Mouse (Mus musculus) kidney, postnatal 0 days (tissue): ENCODE measurements around the gene AI481877. TPM values are rescaled to one million over a fixed set of nuclear protein-coding genes. Genes with fewer than 3 reads are reported as not detected.
A peak's percentile ranks its signal among the peaks of the same experiment; 100 is the strongest.

Experiments
- ATAC-seq: fragments of 200-750 bp; cut with Nextera tagmentation; replicated peaks from 2 replicates; pipeline ENCODE4 v1.8.0; 2017; ENCODE audit warnings: low read depth, moderate number of reproducible peaks, moderate TSS enrichment, moderate library complexity; ENCODE audit not compliant: low FRiP score
- DNase-seq: peaks from one replicate; pipeline ENCODE4 v3.0.0-alpha.2; 2016; ENCODE audit warnings: low spot score
- H3K27ac ChIP-seq: fragments of 300-500 bp; sonication (generic); 2 replicates; pipeline ENCODE4 v1.5.1; 2014; ENCODE audit warnings: mild to moderate bottlenecking
- H3K27me3 ChIP-seq: fragments of 300-500 bp; sonication (generic); 2 replicates; pipeline ENCODE4 v1.6.1; 2014; ENCODE audit warnings: low read length, mixed read lengths; ENCODE audit not compliant: insufficient read depth
- H3K36me3 ChIP-seq: fragments of 300-500 bp; sonication (generic); 2 replicates; pipeline ENCODE4 v1.6.1; 2014; ENCODE audit warnings: low read length, mixed read lengths; ENCODE audit not compliant: insufficient read depth
- H3K4me1 ChIP-seq: fragments of 300-500 bp; sonication (generic); replicated peaks from 2 replicates; pipeline ENCODE4 v1.6.1; 2014; ENCODE audit warnings: antibody characterized with exemption, low read length, mixed read lengths; ENCODE audit not compliant: insufficient read depth
- H3K4me2 ChIP-seq: fragments of 300-500 bp; sonication (generic); 2 replicates; pipeline ENCODE4 v1.6.1; 2014; ENCODE audit warnings: mild to moderate bottlenecking, low read length, moderate library complexity, mixed read lengths
- H3K4me3 ChIP-seq: fragments of 300-500 bp; sonication (generic); replicated peaks from 2 replicates; pipeline ENCODE4 v1.5.1; 2014; ENCODE audit warnings: low read depth, low read length
- H3K9ac ChIP-seq: fragments of 300-500 bp; sonication (generic); 2 replicates; pipeline ENCODE4 v1.6.1; 2014; ENCODE audit warnings: low read depth, low read length
- H3K9me3 ChIP-seq: fragments of 300-500 bp; sonication (generic); replicated peaks from 2 replicates; pipeline ENCODE4 v1.6.1; 2016; ENCODE audit warnings: low read length, inconsistent platforms, mixed read lengths
- CTCF ChIP-seq: IDR thresholded peaks from 2 replicates; pipeline ENCODE4 v1.5.1; 2016; ENCODE audit warnings: antibody characterized with exemption, low read depth, mild to moderate bottlenecking, moderate library complexity
- WGBS: fragments of 180-500 bp; shearing (Covaris S2); extraction: QIAGEN DNeasy Blood & Tissue Kit; methylation state at CpG from one replicate; pipeline ENCODE4 v1.1.7; 2014; 5-methylcytosine and 5-hydroxymethylcytosine counted together
- polyA plus RNA-seq: library from polyadenylated mRNA; unstranded; fragments of >200 nt; fragmentation: Nextera tagmentation; extraction: Ambion mirVana; gene quantifications from 2 replicates; pipeline ENCODE4 v1.2.1, GENCODE M21; 2015

The AI481877 gene
- polyA plus RNA-seq, 1 experiment from 2014 or later, result not detected

DNA sequence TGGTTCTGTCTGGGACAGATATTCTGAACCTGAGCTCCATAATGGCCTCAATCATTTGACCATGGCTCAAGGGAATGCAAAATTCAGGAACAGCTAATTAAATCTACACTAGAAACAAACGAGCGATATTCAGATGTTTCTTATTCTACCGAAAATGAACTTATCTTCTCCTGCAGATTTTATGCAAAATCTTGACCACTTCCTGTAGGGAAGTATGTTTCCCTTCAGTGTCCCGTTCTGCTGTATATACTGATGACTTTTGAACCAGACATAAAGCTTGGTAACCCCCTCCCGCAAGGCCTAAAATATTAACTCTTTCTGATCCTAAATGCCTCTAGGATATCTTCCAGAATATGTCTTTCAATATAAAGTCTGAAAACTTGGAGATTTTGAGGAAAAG lies 12.1 kb upstream of the AI481877 start:
- Histone ChIP-seq H3K4me2 (no peak overlapping the region), H3K36me3 (no peaks in the 10 kb centered on the region), H3K27ac (no peak overlapping the region), H3K4me3 (no peak overlapping the region), H3K9ac (no peak overlapping the region), H3K27me3 (no peaks in the 10 kb centered on the region), H3K4me1 (no peaks in the 10 kb centered on the region), H3K9me3 (no peaks in the 10 kb centered on the region)
- DNase-seq, result peak; percentile 38
- WGBS, result 42% methylated on average over 5 of the region's 5 CpGs
- no peak for ATAC-seq
- TF ChIP-seq CTCF, result no peak

DNA sequence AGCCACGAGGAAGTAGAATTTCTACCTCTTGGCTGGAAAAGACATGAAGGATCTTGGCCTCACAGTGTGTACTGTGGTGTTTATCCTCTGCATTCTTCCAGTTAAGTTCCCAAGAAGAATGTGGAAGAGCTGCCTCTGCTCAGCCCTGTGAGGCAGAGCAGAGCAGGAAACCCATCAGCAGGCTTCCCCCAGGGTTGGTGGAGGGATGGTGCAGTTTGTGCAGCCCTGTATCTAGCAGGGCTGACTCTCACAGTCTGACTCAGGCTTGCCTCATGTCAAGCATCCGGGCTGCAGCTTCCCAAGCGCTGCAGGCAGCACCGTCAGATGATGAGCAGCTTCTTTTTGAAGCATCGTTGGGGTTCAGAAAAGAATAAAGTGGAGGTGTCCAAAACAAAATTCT lies 10.3 kb upstream of the AI481877 start:
- Histone ChIP-seq H3K4me2 (no peak overlapping the region), H3K4me1 (no peaks in the 10 kb centered on the region), H3K4me3 (no peak overlapping the region), H3K27me3 (no peaks in the 10 kb centered on the region), H3K27ac (no peak overlapping the region), H3K36me3 (no peaks in the 10 kb centered on the region), H3K9ac (no peak overlapping the region), H3K9me3 (no peaks in the 10 kb centered on the region)
- peak; percentile 15 for DNase-seq
- no peak for ATAC-seq
- 84% methylated on average over 5 of the region's 5 CpGs for WGBS
- no peak for TF ChIP-seq CTCF

GRCm38 (mm10) chr4:59128935-59129334 lies 9.8 kb downstream of the AI481877 start:
- H3K9me3 ChIP-seq, result no peaks in the 10 kb centered on the region
- H3K9ac ChIP-seq, result no peak overlapping the region
- no peak for ATAC-seq
- no peaks in the 10 kb centered on the region for H3K4me1 ChIP-seq
- no peaks in the 10 kb centered on the region for H3K36me3 ChIP-seq
- no peak overlapping the region for H3K4me3 ChIP-seq
- no peak for TF ChIP-seq CTCF
- WGBS, result 75% methylated on average over 4 of the region's 4 CpGs
- no peak for DNase-seq
- H3K27me3 ChIP-seq, result no peaks in the 10 kb centered on the region
- no peak overlapping the region for H3K27ac ChIP-seq
- H3K4me2 ChIP-seq, result no peak overlapping the region

- no peaks in the 10 kb centered on the region for H3K9me3 ChIP-seq
- no peak overlapping the region for H3K27ac ChIP-seq
- no peak overlapping the region for H3K4me2 ChIP-seq
- TF ChIP-seq CTCF, result no peak
- no peaks in the 10 kb centered on the region for H3K27me3 ChIP-seq
- H3K4me3 ChIP-seq, result no peak overlapping the region
- WGBS, result 81% methylated on average over 1 of the region's 1 CpGs
- ATAC-seq, result no peak
- no peaks in the 10 kb centered on the region for H3K4me1 ChIP-seq
- H3K36me3 ChIP-seq, result no peaks in the 10 kb centered on the region
- no peak overlapping the region for H3K9ac ChIP-seq
- no peak for DNase-seq
Measured at GRCm38 (mm10) chr4:59125053-59125452, 13.7 kb downstream of the AI481877 start.

GRCm38 (mm10) chr4:59123557-59123956 lies 15.2 kb downstream of the AI481877 start:
- Histone ChIP-seq H3K27ac (no peak overlapping the region), H3K9ac (no peak overlapping the region), H3K4me1 (no peaks in the 10 kb centered on the region), H3K36me3 (no peaks in the 10 kb centered on the region), H3K4me3 (no peak overlapping the region), H3K4me2 (no peak overlapping the region), H3K9me3 (no peaks in the 10 kb centered on the region), H3K27me3 (no peaks in the 10 kb centered on the region)
- no peak for ATAC-seq
- TF ChIP-seq CTCF, result 0 out of 2 replicates have a peak, but pooled peaks have one; percentile 13
- no peak for DNase-seq

DNA sequence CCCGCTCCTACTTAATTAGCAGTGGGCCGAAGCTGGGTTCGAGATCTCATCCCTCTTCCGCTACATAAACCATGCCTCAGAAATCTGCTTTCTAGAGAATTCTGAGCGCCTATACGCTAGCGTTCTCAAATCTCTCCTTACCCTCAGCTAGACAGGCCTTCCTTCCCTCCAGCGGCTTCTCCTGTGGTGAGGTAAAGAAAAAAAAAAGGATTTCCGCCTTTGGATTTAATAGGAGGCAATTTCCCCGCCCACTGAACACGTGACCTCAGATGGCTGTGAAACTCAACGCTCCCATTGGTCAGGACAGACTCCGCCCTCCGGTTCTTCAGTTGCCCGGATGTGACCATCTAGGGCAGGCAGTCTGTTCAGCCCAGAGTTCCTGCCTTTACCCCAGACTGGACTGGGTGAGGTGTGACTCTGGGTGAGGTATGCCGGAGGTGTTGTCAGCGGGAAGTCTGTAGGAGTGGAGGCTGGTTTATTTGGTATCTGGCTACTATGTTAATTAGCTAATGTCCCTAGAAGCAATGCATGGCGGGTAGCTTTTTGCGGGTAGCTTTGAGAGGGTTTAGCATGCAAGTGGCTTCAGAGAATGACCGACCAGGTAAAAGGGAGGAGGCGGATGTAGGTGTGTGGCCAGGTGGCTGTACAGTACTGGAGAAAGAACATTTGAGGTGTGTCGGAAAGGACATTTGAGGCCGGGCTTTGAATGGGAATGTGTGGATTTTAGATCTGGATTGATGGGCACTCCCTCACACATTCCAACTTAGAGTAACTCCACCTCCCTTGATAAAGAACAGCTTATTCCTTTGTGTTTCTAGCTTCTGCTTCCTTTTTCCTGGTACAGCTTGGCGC lies 20.9 kb downstream of the AI481877 start:
- ATAC-seq (no peak), DNase-seq (no peak)
- Histone ChIP-seq H3K27ac (no peak overlapping the region), H3K36me3 (no peaks in the 10 kb centered on the region), H3K9me3 (no peaks in the 10 kb centered on the region), H3K4me1 (no peaks in the 10 kb centered on the region), H3K4me2 (no peak overlapping the region), H3K4me3 (no peak overlapping the region), H3K9ac (no peak overlapping the region), H3K27me3 (no peaks in the 10 kb centered on the region)
- no peak for TF ChIP-seq CTCF
- 95% methylated on average over 24 of the region's 24 CpGs for WGBS
